Mouse (Mus musculus) ES-E14 (cell line): ENCODE measurements around the gene Ly86. TPM values are rescaled to one million over a fixed set of nuclear protein-coding genes. Genes with fewer than 3 reads are reported as not detected.

ENCODE experiments used
- DNase-seq: peaks from one replicate; pipeline ENCODE4 v3.0.0-alpha.2; 2013; ENCODE audit warnings: low read depth, low spot score
- H3K27ac ChIP-seq: 2 replicates; pipeline ENCODE4 v1.5.1; 2012; ENCODE audit warnings: low read depth, mild to moderate bottlenecking, low read length, moderate library complexity, mixed read lengths; ENCODE audit not compliant: poor library complexity, insufficient read depth, severe bottlenecking
- H3K36me3 ChIP-seq: 2 replicates; pipeline ENCODE4 v1.6.1; 2012; ENCODE audit warnings: mild to moderate bottlenecking, low read length, moderate library complexity, mixed read lengths; ENCODE audit not compliant: control insufficient read depth, poor library complexity, insufficient read depth, severe bottlenecking
- H3K4me1 ChIP-seq, 2 experiments: fragments of 150-350 bp in 1 of 2; sonication (generic) in 1 of 2; 2 replicates each; pipeline ENCODE4 v1.6.1; 2012; ENCODE audit warnings: low read length in 2 of 2, mild to moderate bottlenecking in 1 of 2, mixed read lengths in 1 of 2; ENCODE audit not compliant: control insufficient read depth in 2 of 2, insufficient read depth in 2 of 2, poor library complexity in 1 of 2
- H3K4me3 ChIP-seq, 2 experiments: fragments of 150-350 bp in 1 of 2; sonication (generic) in 1 of 2; 2 replicates each; pipeline ENCODE4 v1.5.1; 2012; ENCODE audit warnings: low read length in 2 of 2, low read depth in 1 of 2, mild to moderate bottlenecking in 1 of 2, mixed read lengths in 1 of 2; ENCODE audit not compliant: insufficient read depth in 1 of 2, poor library complexity in 1 of 2, severe bottlenecking in 1 of 2
- H3K9ac ChIP-seq: 2 replicates; pipeline ENCODE4 v1.6.1; 2012; ENCODE audit warnings: low read depth, mild to moderate bottlenecking, low read length, mixed read lengths; ENCODE audit not compliant: poor library complexity, insufficient read depth, severe bottlenecking
- H3K9me3 ChIP-seq: fragments of 150-350 bp; sonication (generic); 2 replicates; pipeline ENCODE4 v1.6.1; 2012; ENCODE audit warnings: low read depth, mild to moderate bottlenecking, low read length; ENCODE audit not compliant: control insufficient read depth, insufficient read depth
- CHD2 ChIP-seq: IDR thresholded peaks from 2 replicates; pipeline ENCODE4 v1.6.1; 2014; ENCODE audit warnings: mild to moderate bottlenecking, low read depth, low read length, inconsistent platforms
- HCFC1 ChIP-seq: IDR thresholded peaks from 2 replicates; pipeline ENCODE4 v1.6.1; 2012; ENCODE audit warnings: low read length, inconsistent platforms, borderline replicate concordance; ENCODE audit not compliant: insufficient read depth
- MAFK ChIP-seq: IDR thresholded peaks from 2 replicates; pipeline ENCODE4 v1.6.1; 2014; ENCODE audit warnings: mild to moderate bottlenecking, low read depth, low read length, inconsistent platforms; ENCODE audit not compliant: insufficient read depth
- ZC3H11A ChIP-seq: IDR thresholded peaks from 2 replicates; pipeline ENCODE4 v1.6.1; 2012; ENCODE audit warnings: low read depth, mild to moderate bottlenecking, inconsistent platforms, low read length, borderline replicate concordance
- ZNF384 ChIP-seq: IDR thresholded peaks from 2 replicates; pipeline ENCODE4 v1.6.1; 2012; ENCODE audit warnings: low read depth, low read length, inconsistent platforms
- in situ Hi-C, 2 experiments: fragments of 600-800 bp; cut with MboI; formaldehyde crosslinking; loops; one replicate each; pipeline ENCODE4 v1.15.1; 2025; ENCODE audit warnings: low sequenced_read_pairs in 2 of 2, inconsistent platforms in 1 of 2; ENCODE audit not compliant: unreplicated experiment in 2 of 2
- total RNA-seq: library from RNA; depleted of rRNA; stranded (reverse); fragments of 300-350 nt; gene quantifications from 2 replicates; pipeline ENCODE4 v1.2.3, GENCODE M21; 2012

Ly86 gene
- total RNA-seq, 1 experiment = 0.94 TPM

DNA sequence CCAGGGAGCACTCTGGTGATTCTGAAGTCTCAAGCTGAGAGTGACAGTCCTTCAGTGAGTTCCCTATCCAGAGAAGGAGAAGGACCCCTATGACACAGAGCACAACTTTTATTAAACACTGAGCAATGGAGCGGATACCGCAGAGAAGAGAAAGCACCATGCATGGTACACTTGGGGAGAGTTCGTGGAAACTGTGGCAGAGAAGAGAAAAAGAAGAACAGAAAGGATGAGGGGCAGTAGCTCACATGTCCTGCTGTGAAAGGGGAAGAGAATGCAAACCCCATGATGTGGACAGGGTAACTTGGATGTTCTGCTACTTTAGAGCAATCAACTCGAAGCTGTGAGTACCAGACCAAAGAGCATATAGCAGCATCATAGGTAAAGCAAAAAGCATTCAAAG is 14.0 kb upstream of the Ly86 start:
- TF ChIP-seq ZC3H11A = no peak
- TF ChIP-seq CHD2 = no peak
- TF ChIP-seq MAFK = no peak
- TF ChIP-seq ZNF384 = no peak
- TF ChIP-seq HCFC1 = no peak
- H3K4me3 ChIP-seq = no peak overlapping the region
- DNase-seq = no peak
- H3K9ac ChIP-seq = no peak overlapping the region
- H3K4me1 ChIP-seq = no peaks in the 10 kb centered on the region; a peak in 1 of 4 replicates
- H3K27ac ChIP-seq = no peak overlapping the region
- in situ Hi-C loops = no loop called here
- H3K9me3 ChIP-seq = no peaks in the 10 kb centered on the region
- H3K36me3 ChIP-seq = no peaks in the 10 kb centered on the region

- TF ChIP-seq ZNF384 (no peak), CHD2 (no peak)
- no peaks in the 10 kb centered on the region for H3K4me1 ChIP-seq
- no peak overlapping the region for H3K27ac ChIP-seq
- no peak for DNase-seq
- no peak overlapping the region for H3K9ac ChIP-seq
- H3K4me3 ChIP-seq = no peak overlapping the region
- in situ Hi-C loops = no loop called here
- no peaks in the 10 kb centered on the region for H3K36me3 ChIP-seq
- no peaks in the 10 kb centered on the region for H3K9me3 ChIP-seq
These were observed 12.0 kb upstream of the Ly86 start for GRCm38 (mm10) chr13:37332779-37333543.

DNA sequence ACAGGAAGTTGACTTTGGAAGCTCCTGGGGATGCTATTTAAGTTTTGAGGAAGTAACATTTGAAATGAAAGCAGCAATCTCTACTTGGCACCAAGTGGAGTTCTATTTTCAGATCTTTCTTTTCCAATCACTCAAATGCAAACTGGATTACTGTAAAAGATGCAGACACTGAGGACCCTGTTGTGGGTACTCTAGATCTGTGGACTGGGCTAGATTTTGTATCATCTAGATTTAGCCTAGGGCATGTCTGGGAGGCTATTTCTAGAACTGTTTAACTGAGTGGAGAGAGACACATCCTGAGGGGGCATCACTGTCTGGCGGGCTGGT is 11.5 kb upstream of the Ly86 start:
- in situ Hi-C loops = no loop called here
- Histone ChIP-seq H3K4me1 (no peaks in the 10 kb centered on the region), H3K36me3 (no peaks in the 10 kb centered on the region), H3K4me3 (no peak overlapping the region), H3K9me3 (no peaks in the 10 kb centered on the region), H3K27ac (no peak overlapping the region), H3K9ac (no peak overlapping the region)
- DNase-seq = no peak
- TF ChIP-seq HCFC1 (no peak), MAFK (no peak), CHD2 (no peak), ZC3H11A (no peak), ZNF384 (no peak)

GRCm38 (mm10) chr13:37337269-37337668 is 7.7 kb upstream of the Ly86 start:
- H3K9me3 ChIP-seq = no peaks in the 10 kb centered on the region
- in situ Hi-C loops = no loop called here
- DNase-seq = no peak
- no peak overlapping the region for H3K9ac ChIP-seq
- no peaks in the 10 kb centered on the region for H3K36me3 ChIP-seq
- no peak overlapping the region for H3K27ac ChIP-seq
- H3K4me1 ChIP-seq = no peaks in the 10 kb centered on the region
- TF ChIP-seq ZNF384 (no peak), ZC3H11A (no peak), MAFK (peak; percentile 63; the same call in 1 of the 2 replicates)
- H3K4me3 ChIP-seq = no peak overlapping the region

- no peak for DNase-seq
- Histone ChIP-seq H3K4me1 (no peaks in the 10 kb centered on the region), H3K9ac (no peak overlapping the region), H3K36me3 (no peaks in the 10 kb centered on the region), H3K9me3 (no peaks in the 10 kb centered on the region), H3K4me3 (no peak overlapping the region), H3K27ac (no peak overlapping the region)
- in situ Hi-C loops = no loop called here
- TF ChIP-seq CHD2 (no peak), MAFK (no peak), HCFC1 (no peak), ZNF384 (no peak), ZC3H11A (no peak)
These were observed 7.1 kb upstream of the Ly86 start for GRCm38 (mm10) chr13:37337871-37338270.
